Mouse (Mus musculus): Measurements from ENCODE around the gene Ctrl.
"Not testable (repeated sequence)": the region's sequence is repeated elsewhere in the genome, so short reads cannot be mapped to it uniquely, and the experiment has no call there.

Gene Ctrl

GRCm38 (mm10) chr8:105933762-105934161 lies at the start of gene Ctrl:
TSS of gene Ctrl (minus strand) at chr8:105933862.
- no peak for DNase-seq (ENCODE audit: low read depth, low spot score)

- not testable (repeated sequence) for DNase-seq (ENCODE audit: low read depth, low spot score)
Observed at GRCm38 (mm10) chr8:105983406-105983805, 49.7 kb upstream of the Ctrl start.

GRCm38 (mm10) chr8:105981146-105981545 lies 47.5 kb upstream of the Ctrl start:
- DNase-seq (ENCODE audit: low read depth, low spot score): no peak

GRCm38 (mm10) chr8:105979325-105979724 lies 45.7 kb upstream of the Ctrl start, which contains the start of gene Dpep3:
TSS of gene Dpep3 (minus strand) at chr8:105979429.
- DNase-seq (ENCODE audit: low read depth, low spot score): no peak

GRCm38 (mm10) chr8:105975363-105975762 lies 41.7 kb upstream of the Ctrl start:
- DNase-seq (ENCODE audit: low read depth, low spot score): no peak

DNA sequence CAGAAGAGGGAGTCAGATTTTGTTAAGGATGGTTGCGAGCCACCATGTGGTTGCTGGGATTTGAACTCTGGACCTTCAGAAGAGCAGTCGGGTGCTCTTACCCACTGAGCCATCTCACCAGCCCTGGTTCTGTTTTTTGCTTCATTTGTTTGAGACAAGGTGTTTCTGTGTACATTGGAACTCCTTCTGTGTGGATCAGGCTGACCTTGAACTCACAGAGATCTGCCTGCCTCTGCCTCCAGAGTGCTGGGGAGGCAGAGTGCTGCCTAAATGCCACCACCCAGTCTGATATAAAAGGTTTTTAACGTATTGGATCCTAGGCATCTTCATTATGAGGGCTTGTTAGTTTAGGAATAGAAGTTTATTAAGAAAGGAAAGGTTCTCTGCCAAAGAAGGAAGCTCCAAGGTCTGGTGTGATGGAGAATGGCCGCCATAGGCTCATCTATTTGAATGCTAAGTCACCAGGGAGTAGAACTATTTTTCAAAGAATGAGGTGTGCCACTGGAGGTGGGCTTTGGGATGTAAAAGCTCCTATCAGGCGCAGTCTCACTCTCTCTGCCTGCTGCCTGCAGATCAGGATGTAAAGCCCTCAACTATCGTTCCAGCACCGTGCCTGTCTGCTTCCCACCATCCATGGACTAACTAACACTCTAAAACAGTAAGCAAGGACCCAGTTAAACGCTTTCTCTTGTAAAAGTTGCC lies 37.5 kb upstream of the Ctrl start:
- DNase-seq (ENCODE audit: low read depth, low spot score): no peak

DNA sequence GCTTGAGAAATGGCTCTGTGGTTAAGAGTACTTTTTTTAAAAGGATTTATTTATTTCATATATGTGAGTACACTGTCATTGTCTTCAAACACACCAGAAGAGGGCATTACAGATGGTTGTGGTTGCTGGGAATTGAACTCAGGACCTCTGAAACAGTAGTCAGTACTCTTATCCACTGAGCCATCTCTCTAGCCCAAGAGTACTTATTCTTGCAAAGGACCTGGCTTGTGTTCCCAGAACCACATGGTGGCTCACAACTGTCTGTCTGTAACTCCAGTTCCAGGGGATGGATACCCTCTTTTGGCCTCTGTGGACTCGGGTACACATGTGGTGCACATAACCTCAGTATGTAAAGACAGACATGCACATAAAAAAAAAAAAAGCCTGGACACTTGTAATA lies 35.7 kb upstream of the Ctrl start:
- DNase-seq (ENCODE audit: low read depth, low spot score): no peak

DNA sequence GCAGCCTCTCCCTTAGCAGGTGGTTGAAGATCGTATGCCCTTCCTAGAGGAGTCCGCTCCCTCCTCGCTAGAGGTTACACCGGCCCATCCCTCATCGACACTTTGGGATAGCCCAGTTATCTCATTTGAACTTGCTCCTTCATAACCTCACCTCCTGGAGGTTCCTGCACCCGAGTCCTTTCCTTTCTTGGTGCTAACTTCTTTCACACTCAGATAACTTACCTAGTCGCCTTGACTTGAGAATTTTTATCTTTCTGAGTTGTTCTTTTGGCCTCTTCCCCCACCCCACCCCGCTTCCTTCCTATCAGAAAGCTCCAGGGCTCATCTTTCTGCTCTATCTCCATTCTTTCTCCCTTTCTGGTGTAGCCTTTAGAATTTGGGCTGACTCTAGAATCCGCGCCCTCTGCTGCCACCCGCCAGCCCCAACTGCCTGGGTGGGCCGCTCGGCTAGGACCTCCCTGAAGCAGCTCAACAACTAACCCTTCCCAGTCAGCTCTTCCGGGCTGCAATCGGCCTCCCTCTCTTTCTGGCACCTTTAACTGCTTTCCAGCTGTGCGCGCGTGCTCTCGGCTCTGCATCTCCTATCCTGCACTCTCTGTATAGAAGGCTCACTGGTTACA lies 33.1 kb upstream of the Ctrl start:
- no peak for DNase-seq (ENCODE audit: low read depth, low spot score)

GRCm38 (mm10) chr8:105965905-105966341 lies 32.3 kb upstream of the Ctrl start, which contains the start of gene Slc12a4:
TSS of gene Slc12a4 (minus strand) at chr8:105966097.
- DNase-seq (ENCODE audit: low read depth, low spot score): no peak

GRCm38 (mm10) chr8:105965266-105965904 lies 31.7 kb upstream of the Ctrl start:
- no peak for DNase-seq (ENCODE audit: low read depth, low spot score)

- no peak for DNase-seq (ENCODE audit: low read depth, low spot score)
Observed at GRCm38 (mm10) chr8:105964506-105965265, 31.0 kb upstream of the Ctrl start.

DNA sequence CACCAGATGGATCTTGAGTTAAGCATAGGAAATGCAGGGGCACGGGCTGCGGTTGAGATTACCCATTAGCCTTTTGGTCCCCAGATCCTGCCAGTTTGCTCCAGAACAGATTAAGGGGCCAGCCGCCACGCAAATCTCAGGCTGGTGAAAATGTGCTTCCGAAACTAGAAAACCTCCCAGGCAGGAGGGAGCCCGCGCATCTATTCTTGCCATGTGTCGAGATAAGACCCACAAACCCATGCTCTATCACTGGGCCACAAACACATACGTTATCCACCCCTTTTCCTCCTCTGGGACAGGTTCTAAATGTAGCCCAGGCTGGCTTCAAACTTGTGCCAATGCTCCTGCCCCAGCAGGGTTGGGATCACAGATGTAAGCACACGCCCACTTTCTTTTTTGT lies 27.9 kb upstream of the Ctrl start:
- no peak for DNase-seq (ENCODE audit: low read depth, low spot score)

DNA sequence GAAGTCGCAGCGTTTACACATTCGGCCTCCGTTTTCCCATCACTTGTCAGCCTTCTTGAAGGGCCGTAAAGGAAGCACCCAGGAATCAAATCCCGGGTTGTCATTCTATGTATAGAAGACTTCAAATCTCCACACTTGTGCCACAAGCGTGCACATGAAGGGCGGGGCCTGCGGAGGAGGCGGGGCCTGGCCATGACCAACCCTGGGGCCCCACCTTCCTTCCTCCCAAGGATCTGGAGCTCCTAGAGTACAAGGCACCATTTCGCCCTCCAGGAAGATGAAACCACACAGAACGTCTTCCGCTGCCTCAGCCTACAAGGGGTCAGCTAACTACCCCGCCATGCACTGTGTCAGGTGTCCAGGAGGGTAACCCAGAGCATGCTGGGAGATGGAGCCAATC lies 27.4 kb upstream of the Ctrl start:
- no peak for DNase-seq (ENCODE audit: low read depth, low spot score)

DNA sequence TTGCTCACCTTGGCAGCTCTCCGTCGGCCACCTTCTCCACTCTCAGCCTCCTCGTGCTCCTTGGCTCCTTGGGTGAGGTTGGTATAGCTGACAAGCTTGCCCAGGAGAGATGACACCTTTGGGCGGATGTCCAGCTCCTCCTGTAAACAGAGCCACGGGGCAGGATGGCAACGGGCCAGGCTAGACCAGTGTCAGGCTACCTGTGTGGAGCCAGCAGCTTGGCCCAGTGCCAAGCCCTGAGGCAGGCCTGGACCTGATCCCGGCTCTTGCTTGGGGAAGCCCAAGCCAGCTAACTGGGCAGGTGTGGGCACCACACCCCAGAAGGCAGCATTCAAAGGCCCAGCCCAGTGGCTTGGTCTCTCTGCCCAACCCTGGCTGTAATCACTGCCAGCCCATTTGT lies 25.7 kb upstream of the Ctrl start:
- no peak for DNase-seq (ENCODE audit: low read depth, low spot score)

GRCm38 (mm10) chr8:105957813-105958212 lies 24.2 kb upstream of the Ctrl start:
- no peak for DNase-seq (ENCODE audit: low read depth, low spot score)

GRCm38 (mm10) chr8:105956556-105956955 lies 22.9 kb upstream of the Ctrl start:
- DNase-seq (ENCODE audit: low read depth, low spot score): no peak

DNA sequence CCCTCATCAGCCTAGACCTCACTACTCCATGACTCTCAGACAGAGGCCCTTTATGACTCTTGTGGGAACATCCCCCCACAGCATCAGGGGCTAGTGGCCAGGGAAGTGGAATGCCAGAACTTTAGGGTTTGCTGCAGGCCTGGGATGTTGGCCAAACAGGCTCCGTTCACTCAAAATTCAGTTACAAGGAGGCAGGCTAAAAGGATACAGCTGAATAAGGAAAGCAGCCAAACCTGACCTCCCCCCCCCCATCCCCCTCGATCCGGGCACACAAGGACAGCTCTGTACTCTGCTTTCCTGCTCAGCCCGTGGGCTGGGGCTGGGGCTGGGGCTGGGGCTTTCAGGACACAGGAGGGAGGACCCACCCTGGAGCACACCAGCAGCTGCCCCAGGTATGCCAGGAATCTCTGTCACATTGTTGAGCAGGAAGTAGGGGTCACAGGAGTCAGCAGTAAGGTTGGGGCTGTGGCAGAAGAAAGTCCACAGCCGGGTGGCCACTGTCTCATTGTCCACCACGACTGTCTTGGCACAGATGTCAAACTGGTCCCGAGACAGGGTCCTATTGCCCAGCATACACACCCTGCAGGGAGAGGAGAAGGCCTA lies 17.5 kb upstream of the Ctrl start:
- DNase-seq (ENCODE audit: low read depth, low spot score): no peak

- DNase-seq (ENCODE audit: low read depth, low spot score): no peak
Observed at GRCm38 (mm10) chr8:105949350-105949749, 15.7 kb upstream of the Ctrl start.

DNA sequence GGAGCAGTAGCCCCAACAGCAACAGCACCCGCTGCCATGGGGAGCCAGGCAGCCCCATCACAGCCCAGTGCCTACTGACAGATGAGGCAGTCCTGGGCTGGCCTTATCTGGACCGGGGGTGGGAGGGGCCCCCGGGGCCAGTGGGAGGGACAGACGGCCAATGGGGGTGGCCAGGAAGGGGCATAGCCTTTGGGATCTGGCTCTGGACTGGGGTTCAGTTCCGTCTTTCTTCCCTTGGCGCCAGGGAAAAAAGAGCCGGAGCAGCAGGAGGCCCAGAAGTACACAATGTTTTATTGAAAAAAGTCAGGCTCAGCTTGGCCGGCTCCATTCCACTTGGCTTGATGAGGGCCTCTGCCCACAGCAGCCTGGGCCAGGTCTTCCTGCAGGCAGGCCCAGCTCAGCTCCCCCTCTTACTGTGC lies 9.7 kb upstream of the Ctrl start, which contains the start of gene Lcat:
TSS of gene Lcat (minus strand) at position 62 of the 419 bp plus-strand sequence.
- DNase-seq (ENCODE audit: low read depth, low spot score): no peak

- no peak for DNase-seq (ENCODE audit: low read depth, low spot score)
Observed at GRCm38 (mm10) chr8:105942542-105942941, 8.9 kb upstream of the Ctrl start.

DNA sequence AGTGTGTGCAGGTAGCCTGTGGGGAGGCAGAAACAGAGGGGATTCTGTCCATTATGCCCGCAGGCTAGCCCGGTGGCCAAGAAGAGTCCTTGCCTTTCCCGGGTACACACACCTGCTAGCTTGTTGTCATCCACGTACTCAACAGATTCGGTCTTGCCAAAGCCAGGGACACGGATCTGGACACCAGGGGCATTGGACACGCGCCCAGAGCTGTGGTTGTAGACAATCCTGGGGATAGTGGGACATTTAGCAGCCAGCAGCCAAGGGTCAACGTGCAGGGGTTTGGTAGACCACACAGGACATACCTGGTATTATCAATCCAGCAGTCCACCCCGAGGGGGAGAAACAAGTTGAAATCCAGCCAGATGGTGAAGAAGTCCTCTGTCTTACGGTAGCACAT lies 8.4 kb upstream of the Ctrl start:
- no peak for DNase-seq (ENCODE audit: low read depth, low spot score)

DNA sequence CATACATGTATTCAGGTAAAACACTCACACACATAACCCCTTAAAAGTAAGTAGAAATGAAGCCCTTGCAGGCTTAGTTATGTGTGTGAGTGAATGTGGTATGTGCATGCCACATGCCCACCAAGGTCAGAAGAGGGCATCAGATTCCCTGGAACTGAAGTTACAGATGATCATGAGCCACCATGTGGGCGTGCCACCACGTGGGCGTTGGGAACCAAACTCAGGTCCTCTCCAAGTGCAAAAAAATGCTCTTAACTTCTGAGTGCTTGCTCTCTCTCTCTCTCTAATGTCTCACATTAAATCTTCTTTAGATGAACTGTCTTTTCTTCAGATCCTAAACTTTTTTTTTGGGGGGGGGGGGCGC lies 4.6 kb upstream of the Ctrl start, which contains the start of gene Psmb10:
TSS of gene Psmb10 (minus strand) at position 139 of the 364 bp plus-strand sequence.
- no peak for DNase-seq (ENCODE audit: low read depth, low spot score)
